38 mouse cellular contexts compared by ENCODE assay signal in genomic region chr9:58327382-58327781, GRCm38 (mm10). TPM values are rescaled to one million over a fixed set of nuclear protein-coding genes. Genes with fewer than 3 reads are reported as not detected.
DNase-seq lines count a peak whose midpoint lies in the region; ATAC-seq and TF ChIP-seq lines count a peak whose summit lies in the region.
"Had no signal": no experiment of that assay in that cellular context is flagged by ENCODE, and none has a peak within 500 bp of the region (broad histone marks: within the 10 kb centered on the region; RNA-seq: fewer than 3 reads in every experiment).

No protein-coding gene starts in this region.

- no peak for ATAC-seq in forebrain, postnatal 0 days
- no peak for ATAC-seq in forebrain, embryonic 13.5 days
- ATAC-seq in heart, embryonic 14.5 days (ENCODE audit: insufficient number of reproducible peaks, insufficient read depth, low FRiP score, low read depth): peak; percentile 52; the same call in 1 of the 2 replicates
- ATAC-seq in midbrain, embryonic 15.5 days (replicated peaks): no peak
- ATAC-seq: hindbrain, postnatal 0 days; intestine, embryonic 15.5 days had no signal

- no peak overlapping the region for H3K4me2 ChIP-seq in forebrain, postnatal 0 days (ENCODE audit: low read depth)
- H3K4me2 ChIP-seq in forebrain, embryonic 13.5 days: no peak overlapping the region
- 0 out of 2 replicates have a peak overlapping the region, but pooled peaks have one; percentile 3 for H3K4me2 ChIP-seq in heart, embryonic 14.5 days (ENCODE audit: low read length)
- H3K4me2 ChIP-seq in midbrain, embryonic 15.5 days: no peak overlapping the region
- H3K4me2 ChIP-seq: embryonic facial prominence, embryonic 12.5 days; intestine, embryonic 15.5 days; limb, embryonic 12.5 days; liver, embryonic 15.5 days; neural tube, embryonic 12.5 days had no signal

- TF ChIP-seq CTCF in forebrain, postnatal 0 days (IDR thresholded peaks at IDR 0.05; ENCODE audit: low read depth): no peak
- TF ChIP-seq CTCF in heart, adult 2 months (IDR thresholded peaks at IDR 0.05): no peak

- 0 out of 2 replicates have a peak overlapping the region, but pooled peaks have one; percentile 21 for H3K27ac ChIP-seq in forebrain, postnatal 0 days (ENCODE audit: low read depth, low read length)
- H3K27ac ChIP-seq in forebrain, embryonic 13.5 days: no peak overlapping the region
- peak overlapping the region; percentile 78 to 84 for H3K27ac ChIP-seq in heart, embryonic 14.5 days (replicated peaks in 1 of 2; ENCODE audit: control insufficient read depth in 1 of 2, insufficient read depth in 1 of 2, low read depth in 2 of 2, low read length in 2 of 2)
- H3K27ac ChIP-seq in heart, adult 2 months: no peak overlapping the region
- 0 out of 2 replicates have a peak overlapping the region, but pooled peaks have one; percentile 25 for H3K27ac ChIP-seq in midbrain, embryonic 15.5 days
- H3K27ac ChIP-seq in midbrain, embryonic 10.5 days (replicated peaks): no peak overlapping the region
- H3K27ac ChIP-seq: hindbrain, embryonic 10.5 days; hindbrain, postnatal 0 days; intestine, embryonic 15.5 days; kidney, postnatal 0 days; limb, embryonic 12.5 days; liver, embryonic 15.5 days; macrophage; neural tube, embryonic 12.5 days; stomach, postnatal 0 days had no signal

- H3K4me1 ChIP-seq in forebrain, postnatal 0 days (ENCODE audit: insufficient read depth): 0 out of 2 replicates have a peak, but pooled peaks cover 4% of the 10 kb centered on the region
- H3K4me1 ChIP-seq in forebrain, embryonic 13.5 days: peaks cover 13% of the 10 kb centered on the region
- H3K4me1 ChIP-seq in heart, embryonic 14.5 days (ENCODE audit: control insufficient read depth in 2 of 2, insufficient read depth in 2 of 2, low read length in 2 of 2): peaks cover 16 to 35% of the 10 kb centered on the region in 2 experiments
- H3K4me1 ChIP-seq in heart, adult 2 months (ENCODE audit: control insufficient read depth, insufficient read depth, low read length): no peaks in the 10 kb centered on the region; the same call in 1 of the 2 replicates
- H3K4me1 ChIP-seq in midbrain, embryonic 15.5 days: peaks cover 14% of the 10 kb centered on the region
- no peaks in the 10 kb centered on the region for H3K4me1 ChIP-seq in midbrain, embryonic 10.5 days
- H3K4me1 ChIP-seq: intestine, embryonic 15.5 days; liver, embryonic 15.5 days; neural tube, embryonic 12.5 days had no signal

- 28% methylated on average over 1 of the region's 1 CpGs for WGBS in forebrain, postnatal 0 days
- 30% methylated on average over 1 of the region's 1 CpGs for WGBS in forebrain, embryonic 13.5 days
- 28% methylated on average over 1 of the region's 1 CpGs for WGBS in heart, embryonic 14.5 days
- WGBS in heart, adult 2 months: 81% methylated on average over 1 of the region's 1 CpGs
- WGBS in midbrain, embryonic 15.5 days: 36% methylated on average over 1 of the region's 1 CpGs
- WGBS in midbrain, embryonic 10.5 days: 84% methylated on average over 1 of the region's 1 CpGs

- no peaks in the 10 kb centered on the region for H3K27me3 ChIP-seq in forebrain, postnatal 0 days (ENCODE audit: insufficient read depth, low read length)
- H3K27me3 ChIP-seq in forebrain, embryonic 13.5 days: no peaks in the 10 kb centered on the region
- no peaks in the 10 kb centered on the region for H3K27me3 ChIP-seq in heart, embryonic 14.5 days (ENCODE audit: control insufficient read depth, insufficient read depth, low read length)
- no peaks in the 10 kb centered on the region; the same call in 1 of the 2 replicates for H3K27me3 ChIP-seq in heart, adult 2 months (ENCODE audit: control insufficient read depth, insufficient read depth, low read length)
- no peaks in the 10 kb centered on the region for H3K27me3 ChIP-seq in midbrain, embryonic 15.5 days (replicated peaks)
- no peaks in the 10 kb centered on the region for H3K27me3 ChIP-seq in midbrain, embryonic 10.5 days (ENCODE audit: low read depth, poor library complexity, severe bottlenecking)
- H3K27me3 ChIP-seq: embryonic facial prominence, embryonic 12.5 days; intestine, embryonic 15.5 days; limb, embryonic 12.5 days; neural tube, embryonic 12.5 days had no signal

- intact Hi-C loops in heart, adult 2 months (cut with DNase I): no loop called here

- TF ChIP-seq EP300 in heart, adult 2 months (IDR thresholded peaks at IDR 0.05; ENCODE audit: insufficient read depth, low read depth, low read length): no peak

- TF ChIP-seq POLR2A in heart, adult 2 months (IDR thresholded peaks at IDR 0.05; ENCODE audit: insufficient read depth, low read depth, low read length): no peak

- H3K9me3 ChIP-seq in forebrain, postnatal 0 days (ENCODE audit: low read length): no peaks in the 10 kb centered on the region
- no peaks in the 10 kb centered on the region for H3K9me3 ChIP-seq in forebrain, embryonic 13.5 days (replicated peaks)
- H3K9me3 ChIP-seq in heart, embryonic 14.5 days (ENCODE audit: control insufficient read depth, low read length): no peaks in the 10 kb centered on the region
- no peaks in the 10 kb centered on the region for H3K9me3 ChIP-seq in midbrain, embryonic 15.5 days
- no peaks in the 10 kb centered on the region for H3K9me3 ChIP-seq in midbrain, embryonic 10.5 days (replicated peaks)
- H3K9me3 ChIP-seq: embryonic facial prominence, embryonic 12.5 days; hindbrain, embryonic 10.5 days; intestine, embryonic 15.5 days; limb, embryonic 12.5 days; liver, embryonic 15.5 days; neural tube, embryonic 12.5 days had no signal

- DNase-seq in forebrain, postnatal 0 days: no peak
- DNase-seq in heart, adult 2 months: no peak
- DNase-seq in kidney, postnatal 10 days: peak; percentile 11
- DNase-seq in kidney, adult 8-10 months: no peak
- no peak for DNase-seq in midbrain, embryonic 10.5 days (ENCODE audit: low spot score)
- DNase-seq: adrenal gland, postnatal 14 days; cerebellum, adult 11-12 months; cerebellum, adult 9-11 months; embryo, embryonic 11 days; gastrocnemius, postnatal 10 days; kidney, adult 2 months; layer of hippocampus, adult 9-11 months; lung, postnatal 10 days; right cerebral cortex, postnatal 4 days; thymus, adult 18-20 months; thymus, postnatal 25 days had no signal

- no peaks in the 10 kb centered on the region for H3K36me3 ChIP-seq in forebrain, postnatal 0 days (ENCODE audit: insufficient read depth)
- no peaks in the 10 kb centered on the region for H3K36me3 ChIP-seq in forebrain, embryonic 13.5 days (ENCODE audit: poor library complexity, severe bottlenecking)
- no peaks in the 10 kb centered on the region for H3K36me3 ChIP-seq in heart, embryonic 14.5 days (ENCODE audit: control insufficient read depth, insufficient read depth, low read length)
- no peaks in the 10 kb centered on the region for H3K36me3 ChIP-seq in heart, adult 2 months (ENCODE audit: control insufficient read depth, insufficient read depth, low read length)
- H3K36me3 ChIP-seq in midbrain, embryonic 15.5 days (replicated peaks): no peaks in the 10 kb centered on the region
- H3K36me3 ChIP-seq in midbrain, embryonic 10.5 days: no peaks in the 10 kb centered on the region
- H3K36me3 ChIP-seq: embryonic facial prominence, embryonic 12.5 days; hindbrain, embryonic 10.5 days; intestine, embryonic 15.5 days; limb, embryonic 12.5 days; liver, embryonic 15.5 days; neural tube, embryonic 12.5 days had no signal

- no peak overlapping the region for H3K9ac ChIP-seq in forebrain, postnatal 0 days
- no peak overlapping the region for H3K9ac ChIP-seq in forebrain, embryonic 13.5 days
- H3K9ac ChIP-seq in heart, embryonic 14.5 days (ENCODE audit: low read length): peak overlapping the region; percentile 8; the same call in 1 of the 2 replicates
- H3K9ac ChIP-seq in heart, adult 2 months (ENCODE audit: low read depth, low read length): no peak overlapping the region
- no peak overlapping the region for H3K9ac ChIP-seq in midbrain, embryonic 15.5 days
- H3K9ac ChIP-seq: embryonic facial prominence, embryonic 12.5 days; intestine, embryonic 15.5 days; limb, embryonic 12.5 days; liver, embryonic 15.5 days; neural tube, embryonic 12.5 days had no signal

- H3K79me2 ChIP-seq in heart, adult 2 months (replicated peaks; ENCODE audit: control insufficient read depth, insufficient read depth, low read length): no peaks in the 10 kb centered on the region

- H3K4me3 ChIP-seq in forebrain, postnatal 0 days (ENCODE audit: low read depth, low read length): no peak overlapping the region
- no peak overlapping the region for H3K4me3 ChIP-seq in forebrain, embryonic 13.5 days
- no peak overlapping the region for H3K4me3 ChIP-seq in heart, embryonic 14.5 days (ENCODE audit: control insufficient read depth in 1 of 2, insufficient read depth in 1 of 2, low read depth in 1 of 2, low read length in 2 of 2)
- H3K4me3 ChIP-seq in heart, adult 2 months: no peak overlapping the region
- no peak overlapping the region for H3K4me3 ChIP-seq in midbrain, embryonic 15.5 days
- no peak overlapping the region for H3K4me3 ChIP-seq in midbrain, embryonic 10.5 days
- H3K4me3 ChIP-seq: embryonic facial prominence, embryonic 12.5 days; hindbrain, embryonic 10.5 days; intestine, embryonic 15.5 days; limb, embryonic 12.5 days; liver, embryonic 15.5 days; myocyte; neural tube, embryonic 12.5 days had no signal

RNA-seq across cellular contexts. Expression of gene Loxl1, which starts 14.4 kb away (rescaled TPM):
- 6.0 and 9.4 TPM in 2 replicates for total RNA-seq in forebrain, postnatal 0 days (2014; rRNA removed)
- polyA plus RNA-seq in forebrain, postnatal 0 days (2015; fragmentation: Nextera tagmentation; extraction: Ambion mirVana): 8.0 and 9.6 TPM in 2 replicates
- 5.0 and 5.8 TPM in 2 replicates for polyA plus RNA-seq in forebrain, embryonic 13.5 days (2015; fragmentation: Nextera tagmentation; extraction: Ambion mirVana)
- 46.8 and 53.6 TPM in 2 replicates for polyA plus RNA-seq in heart, embryonic 14.5 days (2014; fragmentation: Nextera tagmentation; extraction: Ambion mirVana)
- 10 to 100 TPM; 22.1 to 28.4 TPM for total RNA-seq in heart, adult 2 months (2021)
- 57.5 and 59.7 TPM in 2 replicates for polyA plus RNA-seq in heart, adult 2 months (2012; rRNA removed)
- polyA plus RNA-seq in midbrain, embryonic 15.5 days (2015; fragmentation: Nextera tagmentation; extraction: Ambion mirVana): 6.0 and 7.2 TPM in 2 replicates
- 6.9 and 10.9 TPM in 2 replicates for polyA plus RNA-seq in midbrain, embryonic 10.5 days (2016; fragmentation: Nextera tagmentation; extraction: Ambion mirVana)
- total RNA-seq: megakaryocyte-erythroid progenitor cell, adult 5-6 weeks; MEL had no signal
- polyA plus RNA-seq: macrophage had no signal

RNA-seq across cellular contexts. Expression of gene Tbc1d21, which starts 42.9 kb away (rescaled TPM):
- total RNA-seq in forebrain, postnatal 0 days (2014; rRNA removed): not detected in 2 replicates
- not detected in 2 replicates for polyA plus RNA-seq in forebrain, postnatal 0 days (2015; fragmentation: Nextera tagmentation; extraction: Ambion mirVana)
- not detected in 2 replicates for polyA plus RNA-seq in forebrain, embryonic 13.5 days (2015; fragmentation: Nextera tagmentation; extraction: Ambion mirVana)
- not detected in 2 replicates for polyA plus RNA-seq in heart, embryonic 14.5 days (2014; fragmentation: Nextera tagmentation; extraction: Ambion mirVana)
- total RNA-seq in heart, adult 2 months (2021): not detected
- polyA plus RNA-seq in heart, adult 2 months (2012; rRNA removed): not detected in 2 replicates
- polyA plus RNA-seq in midbrain, embryonic 15.5 days (2015; fragmentation: Nextera tagmentation; extraction: Ambion mirVana): not detected in 2 replicates
- not detected in 2 replicates for polyA plus RNA-seq in midbrain, embryonic 10.5 days (2016; fragmentation: Nextera tagmentation; extraction: Ambion mirVana)
- total RNA-seq: adrenal gland, postnatal 14 days; gastrocnemius, postnatal 10 days; hindbrain, postnatal 0 days; left cerebral cortex, adult 18-20 months; left cerebral cortex, postnatal 14 days; liver, adult 2 months; megakaryocyte-erythroid progenitor cell, adult 5-6 weeks; MEL; midbrain, postnatal 0 days had no signal
- polyA plus RNA-seq: embryonic facial prominence, embryonic 12.5 days; hindbrain, embryonic 10.5 days; hindbrain, postnatal 0 days; intestine, embryonic 15.5 days; kidney, adult 2 months; kidney, postnatal 0 days; large intestine, adult 2 months; limb, embryonic 12.5 days; liver, adult 2 months; liver, embryonic 15.5 days; macrophage; midbrain, postnatal 0 days; neural tube, embryonic 12.5 days; spleen, adult 2 months; stomach, postnatal 0 days had no signal

Comparison
In these comparisons a context has a peak if more than half of its experiments do, and no peak if none do; other contexts are left out.
1. H3K27ac ChIP-seq: peak in forebrain, postnatal 0 days (single experiment), heart, embryonic 14.5 days (2 of 2) and midbrain, embryonic 15.5 days (single experiment); none in forebrain, embryonic 13.5 days (single experiment), heart, adult 2 months (single experiment) and midbrain, embryonic 10.5 days (single experiment).